Mouse (Mus musculus) myocyte (in vitro differentiated cells): ENCODE results near the gene Jph4.

Experiments used
- CEBPB ChIP-seq: IDR thresholded peaks from 2 replicates; pipeline ENCODE4 v1.6.1; 2011; ENCODE audit warnings: mild to moderate bottlenecking, moderate library complexity; ENCODE audit not compliant: poor library complexity, insufficient read depth, severe bottlenecking
- E2F4 ChIP-seq: IDR thresholded peaks from one replicate; pipeline ENCODE4 v1.6.1; 2011; ENCODE audit warnings: mild to moderate bottlenecking, control low read depth, moderate library complexity; ENCODE audit not compliant: insufficient read depth
- MAX ChIP-seq: IDR thresholded peaks from one replicate; pipeline ENCODE4 v1.6.1; 2011; ENCODE audit warnings: low read depth, mild to moderate bottlenecking, control low read depth
- MYOD1 ChIP-seq, 3 experiments: IDR thresholded peaks; one replicate each; pipeline ENCODE4 v1.6.1; 2011; ENCODE audit warnings: control low read depth in 2 of 3, low read depth in 2 of 3, mild to moderate bottlenecking in 2 of 3, moderate library complexity in 1 of 3; ENCODE audit not compliant: insufficient read length in 2 of 3, control insufficient read depth in 1 of 3
- MYOG ChIP-seq, 3 experiments: IDR thresholded peaks; one replicate each; pipeline ENCODE4 v1.6.1; 2011; ENCODE audit warnings: control low read depth in 2 of 3, low read depth in 2 of 3, mild to moderate bottlenecking in 2 of 3; ENCODE audit not compliant: insufficient read length in 2 of 3, control insufficient read depth in 1 of 3, insufficient read depth in 1 of 3
- POLR2A ChIP-seq: IDR thresholded peaks from one replicate; pipeline ENCODE4 v1.6.1; 2011; ENCODE audit warnings: low read depth, mild to moderate bottlenecking, control low read depth, moderate library complexity; ENCODE audit not compliant: insufficient read length
- POLR2AphosphoS2 ChIP-seq: IDR thresholded peaks from one replicate; pipeline ENCODE4 v1.6.1; 2011; ENCODE audit warnings: low read depth, control low read depth; ENCODE audit not compliant: insufficient read length
- REST ChIP-seq: IDR thresholded peaks from one replicate; pipeline ENCODE4 v1.6.1; 2011; ENCODE audit warnings: mild to moderate bottlenecking, control low read depth, moderate library complexity; ENCODE audit not compliant: insufficient read depth, insufficient read length
- SRF ChIP-seq: IDR thresholded peaks from one replicate; pipeline ENCODE4 v1.6.1; 2011; ENCODE audit warnings: low read depth; ENCODE audit not compliant: control insufficient read depth, insufficient read length
- TCF12 ChIP-seq: IDR thresholded peaks from one replicate; pipeline ENCODE4 v1.6.1; 2011; ENCODE audit warnings: mild to moderate bottlenecking, control low read depth; ENCODE audit not compliant: poor library complexity, insufficient read depth, severe bottlenecking
- TCF3 ChIP-seq: IDR thresholded peaks from one replicate; pipeline ENCODE4 v1.6.1; 2011; ENCODE audit warnings: low read depth, control low read depth; ENCODE audit not compliant: insufficient read length
- USF1 ChIP-seq: IDR thresholded peaks from one replicate; pipeline ENCODE4 v1.6.1; 2011; ENCODE audit warnings: low read depth, mild to moderate bottlenecking, control low read depth, moderate library complexity

- TF ChIP-seq CEBPB (no peak), MAX (no peak), POLR2A (no peak), POLR2AphosphoS2 (no peak), E2F4 (no peak), USF1 (no peak), TCF12 (no peak), MYOD1 (IDR thresholded peaks at IDR 0.05; ENCODE audit: control insufficient read depth in 1 of 3, insufficient read length in 2 of 3, low read depth in 2 of 3) (no peak), REST (no peak), MYOG (IDR thresholded peaks at IDR 0.05; ENCODE audit: control insufficient read depth in 1 of 3, insufficient read depth in 1 of 3, insufficient read length in 2 of 3, low read depth in 2 of 3) (no peak), TCF3 (no peak), SRF (no peak)
Measured at GRCm38 (mm10) chr14:55078366-55078989, 38.3 kb downstream of the Jph4 start.
